Mouse (Mus musculus): ENCODE data around the gene Gm43951. TPM values are rescaled to one million over a fixed set of nuclear protein-coding genes. Genes with fewer than 3 reads are reported as not detected.

The Gm43951 gene
- 10 to 100 TPM; 12.2 to 13.0 TPM for total RNA-seq (2021)
- long read RNA-seq, experiment 1, result 0 reads
- long read RNA-seq, experiment 2, result 0 reads

GRCm38 (mm10) chr11:72206341-72207203, at the start of gene Gm43951:
TSS of gene Gm43951 (minus strand) at chr11:72206840.
- DNase-seq (ENCODE audit: low spot score in 2 of 2), result peak in 1 of 2 experiments; percentile 46

- no peak for DNase-seq (ENCODE audit: low spot score in 2 of 2)
Observed at GRCm38 (mm10) chr11:72256441-72256840, 49.8 kb upstream of the Gm43951 start.

GRCm38 (mm10) chr11:72255629-72256028, 49.0 kb upstream of the Gm43951 start:
- DNase-seq (ENCODE audit: low spot score in 2 of 2), result no peak

GRCm38 (mm10) chr11:72245196-72245753, 38.6 kb upstream of the Gm43951 start:
- peak in 1 of 2 experiments; percentile 33 for DNase-seq (ENCODE audit: low spot score in 2 of 2)

GRCm38 (mm10) chr11:72240062-72240860, 33.6 kb upstream of the Gm43951 start:
- DNase-seq (ENCODE audit: low spot score in 2 of 2), result no peak

GRCm38 (mm10) chr11:72234013-72234412, 27.4 kb upstream of the Gm43951 start:
- peak in 1 of 2 experiments; percentile 34 for DNase-seq (ENCODE audit: low spot score in 2 of 2)

GRCm38 (mm10) chr11:72232991-72233390, 26.4 kb upstream of the Gm43951 start:
- no peak for DNase-seq (ENCODE audit: low spot score in 2 of 2)

- DNase-seq (ENCODE audit: low spot score in 2 of 2), result no peak
Observed at GRCm38 (mm10) chr11:72232068-72232467, 25.4 kb upstream of the Gm43951 start.

- no peak for DNase-seq (ENCODE audit: low spot score in 2 of 2)
Observed at GRCm38 (mm10) chr11:72228513-72228912, 21.9 kb upstream of the Gm43951 start.

- DNase-seq (ENCODE audit: low spot score in 2 of 2), result no peak
Observed at GRCm38 (mm10) chr11:72226901-72227300, 20.3 kb upstream of the Gm43951 start.

GRCm38 (mm10) chr11:72226020-72226791, 19.6 kb upstream of the Gm43951 start:
- DNase-seq (ENCODE audit: low spot score in 2 of 2), result no peak

GRCm38 (mm10) chr11:72224865-72225264, 18.2 kb upstream of the Gm43951 start:
- DNase-seq (ENCODE audit: low spot score in 2 of 2), result peak; percentile 76 to 86

- no peak for DNase-seq (ENCODE audit: low spot score in 2 of 2)
Observed at GRCm38 (mm10) chr11:72223414-72223813, 16.8 kb upstream of the Gm43951 start.

GRCm38 (mm10) chr11:72221278-72221677, 14.6 kb upstream of the Gm43951 start:
- DNase-seq (ENCODE audit: low spot score in 2 of 2), result peak; percentile 65 to 77

GRCm38 (mm10) chr11:72217116-72217515, 10.5 kb upstream of the Gm43951 start:
- DNase-seq (ENCODE audit: low spot score in 2 of 2), result no peak

GRCm38 (mm10) chr11:72215410-72215797, 8.8 kb upstream of the Gm43951 start, which contains the start of gene Med31:
TSS of gene Med31 (minus strand) at chr11:72215592.
- peak; percentile 69 to 70 for DNase-seq (ENCODE audit: low spot score in 2 of 2)

- peak; percentile 94 to 95 for DNase-seq (ENCODE audit: low spot score in 2 of 2)
Observed at GRCm38 (mm10) chr11:72214591-72215409, 8.2 kb upstream of the Gm43951 start.

GRCm38 (mm10) chr11:72207834-72208377, 1.3 kb upstream of the Gm43951 start:
- no peak for DNase-seq (ENCODE audit: low spot score in 2 of 2)

- peak; percentile 88 to 91 for DNase-seq (ENCODE audit: low spot score in 2 of 2)
Observed at GRCm38 (mm10) chr11:72207204-72207833, 679 bp upstream of the Gm43951 start, which contains the start of the genes 4933427D14Rik and Txndc17. TSS of gene 4933427D14Rik (minus strand) at chr11:72207459. TSS of gene Txndc17 (plus strand) at chr11:72207547.
